Mouse (Mus musculus) cerebellum, adult 9-11 months (tissue): ENCODE results near the gene Nme2.
"Not testable (repeated sequence)": the region's sequence is repeated elsewhere in the genome, so short reads cannot be mapped to it uniquely, and the experiment has no call there.

Experiments used
- DNase-seq: peaks from one replicate; pipeline ENCODE4 v3.0.0; 2022

Gene Nme2

GRCm38 (mm10) chr11:93965391-93965790 lies 9.3 kb upstream of the Nme2 start:
- DNase-seq: no peak

GRCm38 (mm10) chr11:93963013-93963412 lies 7.0 kb upstream of the Nme2 start:
- DNase-seq: no peak

- no peak for DNase-seq
Observed at GRCm38 (mm10) chr11:93961482-93961881, 5.4 kb upstream of the Nme2 start.

DNA sequence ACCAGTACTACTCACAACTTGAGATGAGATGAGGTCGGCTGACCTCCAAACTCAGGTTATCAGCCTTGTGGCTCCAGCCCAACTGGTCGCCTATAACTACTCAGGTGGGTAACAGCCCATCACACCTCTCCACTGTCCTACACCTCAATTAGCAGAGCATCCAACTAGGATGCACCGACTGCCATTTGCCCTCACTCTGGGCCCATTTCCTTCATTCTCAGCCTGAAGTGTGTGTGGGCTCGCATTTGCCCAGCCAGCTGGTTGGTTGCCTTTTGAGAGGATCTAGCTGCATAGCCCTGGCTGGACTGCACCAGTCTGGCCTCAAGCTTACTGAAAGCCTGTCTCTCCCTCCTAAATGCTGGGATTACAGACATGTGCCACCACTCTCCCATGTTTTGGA lies 1.7 kb upstream of the Nme2 start:
- DNase-seq: no peak

DNA sequence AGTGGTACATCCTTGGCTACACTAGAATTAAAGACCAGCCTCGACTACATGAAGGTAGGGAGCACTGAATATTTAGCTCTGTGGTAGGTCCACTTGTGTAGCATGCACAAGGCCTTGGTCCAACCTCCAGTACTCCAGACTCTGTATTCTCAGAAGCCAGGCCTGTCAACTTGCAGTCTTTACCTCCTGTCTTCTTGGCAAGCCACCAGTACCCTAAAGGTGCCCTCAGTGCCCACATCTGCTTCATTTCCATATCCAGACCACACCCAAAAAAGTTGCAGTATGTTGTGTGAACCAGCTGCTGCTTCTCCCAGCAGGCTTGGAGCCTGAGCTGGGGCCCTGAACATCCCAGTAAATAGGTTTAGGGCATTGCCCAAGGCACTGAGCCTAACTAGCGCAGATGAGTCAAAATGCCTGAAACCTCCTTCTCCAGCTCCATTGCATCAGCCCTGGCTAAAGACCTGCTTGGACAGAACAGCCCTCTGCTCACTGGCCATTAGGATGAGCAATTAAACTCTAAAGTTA lies 1.0 kb upstream of the Nme2 start:
- no peak for DNase-seq

GRCm38 (mm10) chr11:93955256-93956150 lies 556 bp downstream of the Nme2 start:
- DNase-seq: peak; percentile 84

DNA sequence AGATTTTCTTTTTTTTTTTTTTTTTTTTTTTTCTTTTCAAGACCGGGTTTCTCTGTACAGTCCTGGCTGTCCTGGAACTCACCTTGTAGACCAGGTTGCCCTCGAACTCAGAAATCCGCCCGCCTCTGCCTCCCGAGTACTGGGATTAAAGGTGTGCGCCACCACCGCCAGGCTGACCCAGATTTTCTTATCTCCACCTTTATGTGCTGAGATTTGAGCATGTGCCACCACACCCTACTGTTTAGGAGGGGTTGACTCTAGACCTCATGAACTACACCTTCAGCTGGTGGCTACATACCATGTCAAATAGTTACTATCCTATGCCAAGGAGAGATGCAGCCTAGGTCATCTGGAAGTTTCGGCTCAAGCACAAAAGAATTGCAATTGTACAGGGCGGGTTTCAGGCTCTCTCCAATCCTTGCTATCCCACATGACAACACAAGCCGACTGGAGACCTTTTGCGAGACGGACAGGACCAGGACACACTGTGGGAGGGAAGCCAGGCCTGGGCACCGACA lies 1.3 kb downstream of the Nme2 start:
- DNase-seq: peak; percentile 74

DNA sequence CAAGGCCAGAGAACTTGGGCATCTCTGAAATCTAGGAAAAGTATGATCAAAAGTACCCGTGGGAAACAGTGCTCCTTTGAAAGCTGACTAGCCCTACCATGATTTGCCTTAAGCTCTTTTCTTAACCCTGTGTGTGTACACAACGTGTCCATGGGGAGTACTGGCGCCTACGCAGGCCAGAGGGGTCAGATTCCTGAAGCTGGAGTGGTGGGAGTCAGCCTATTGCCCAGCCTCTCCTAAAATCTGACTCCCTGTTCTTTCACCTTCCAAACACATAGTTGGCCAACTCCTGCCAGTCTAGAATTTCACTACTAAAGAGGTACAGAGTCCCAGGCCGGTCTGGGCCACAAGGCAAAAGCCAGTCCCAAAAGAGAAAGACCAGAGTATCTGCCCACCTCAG lies 3.7 kb downstream of the Nme2 start:
- no peak for DNase-seq

DNA sequence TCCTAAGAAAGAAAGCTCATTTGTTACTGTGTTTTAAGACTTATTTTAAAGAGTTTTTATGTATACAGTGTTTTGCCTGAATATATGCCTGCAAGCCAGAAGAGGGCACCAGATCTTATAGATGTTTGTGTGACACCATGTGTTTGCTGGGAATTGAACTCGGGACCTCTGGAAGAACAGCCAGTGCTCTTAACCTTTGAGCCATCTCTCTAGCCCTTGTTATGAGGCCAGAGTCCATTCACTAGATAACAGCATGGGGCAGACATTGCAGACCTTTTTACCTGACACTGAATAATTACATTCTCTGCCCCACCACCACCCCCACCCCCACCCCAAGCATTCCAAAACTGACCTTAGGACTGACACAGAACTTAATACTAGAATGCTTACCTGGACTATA lies 6.0 kb downstream of the Nme2 start:
- DNase-seq: no peak

- no peak for DNase-seq
Observed at GRCm38 (mm10) chr11:93948887-93949567, 7.0 kb downstream of the Nme2 start.

DNA sequence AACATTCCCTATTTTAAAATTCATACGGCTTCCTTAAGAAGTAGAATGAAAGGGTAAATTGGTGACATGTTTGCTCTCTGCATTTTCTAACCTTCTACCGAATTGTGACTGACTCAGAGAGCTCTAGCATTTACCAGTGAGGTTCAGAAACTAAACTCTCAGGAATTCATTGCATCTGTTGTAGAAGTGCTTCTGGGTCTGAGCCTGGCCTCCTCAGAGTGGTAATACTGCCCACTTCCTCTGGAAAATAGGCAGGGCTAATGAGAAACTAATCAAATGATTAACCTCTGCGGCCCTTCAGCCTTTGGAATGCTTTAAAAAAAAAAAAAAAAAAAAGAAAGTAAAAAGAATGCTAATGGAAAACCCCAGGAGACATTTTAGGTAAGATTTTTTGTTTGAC lies 11.1 kb downstream of the Nme2 start:
- no peak for DNase-seq

DNA sequence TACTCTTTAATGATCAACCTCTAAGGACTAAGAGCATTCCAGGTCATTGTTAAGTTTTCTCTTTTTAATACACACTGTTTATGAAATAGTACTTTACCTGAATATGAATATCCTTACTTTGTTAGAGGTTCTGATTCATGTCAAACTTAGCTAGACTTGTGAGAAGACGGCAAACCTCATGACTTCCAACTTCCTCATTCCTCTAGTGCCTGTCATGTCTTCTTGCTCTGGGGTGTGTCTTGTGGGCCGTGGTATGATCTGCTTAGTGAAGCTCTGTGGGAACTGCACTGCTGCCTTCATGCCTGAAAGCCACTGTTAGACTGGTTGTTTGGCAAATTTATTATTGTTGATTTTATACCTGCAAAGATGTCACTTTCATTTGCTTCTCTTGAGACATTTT lies 15.2 kb downstream of the Nme2 start:
- DNase-seq: no peak

DNA sequence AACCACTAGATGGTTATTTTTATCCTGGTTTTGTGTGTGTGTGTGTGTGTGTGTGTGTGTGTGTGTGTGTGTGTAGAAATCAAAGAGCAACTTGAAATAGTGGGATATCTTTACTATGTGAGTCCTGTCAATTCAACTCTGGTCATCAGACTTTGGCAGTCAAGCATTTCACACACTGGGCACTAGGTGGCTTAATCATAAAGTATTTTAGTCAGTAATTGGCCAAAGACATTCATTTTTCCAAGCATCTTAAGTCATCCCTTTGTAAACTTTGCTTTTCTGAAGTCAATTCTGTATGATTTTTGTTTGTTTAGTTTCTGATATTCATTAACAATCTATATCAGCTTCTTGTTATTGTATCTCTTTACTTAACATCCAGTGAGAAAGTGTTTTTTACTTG lies 27.0 kb downstream of the Nme2 start:
- DNase-seq: no peak

GRCm38 (mm10) chr11:93915019-93915418 lies 41.0 kb downstream of the Nme2 start:
- not testable (repeated sequence) for DNase-seq

DNA sequence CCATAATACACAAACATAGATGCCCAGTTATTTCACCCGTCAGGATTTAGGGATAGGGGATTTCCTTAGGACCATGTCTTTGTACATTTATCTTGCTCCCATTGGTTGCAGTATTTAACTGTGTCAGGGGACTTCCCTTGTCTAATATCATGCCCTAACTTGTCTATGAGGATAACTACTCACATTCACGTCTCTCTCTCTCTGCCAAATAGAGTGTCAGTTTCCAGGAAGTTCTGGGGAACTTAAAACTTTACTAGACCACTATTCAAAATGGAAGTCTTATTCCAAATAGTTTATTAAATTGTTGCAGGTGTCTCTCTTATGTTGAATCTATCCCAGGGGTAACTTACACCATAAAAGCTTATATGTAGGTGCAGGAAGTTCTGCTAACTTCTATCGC lies 44.5 kb downstream of the Nme2 start:
- no peak for DNase-seq

- DNase-seq: no peak
Observed at GRCm38 (mm10) chr11:93908829-93909228, 47.2 kb downstream of the Nme2 start.

GRCm38 (mm10) chr11:93907839-93908238 lies 48.2 kb downstream of the Nme2 start:
- DNase-seq: no peak

DNA sequence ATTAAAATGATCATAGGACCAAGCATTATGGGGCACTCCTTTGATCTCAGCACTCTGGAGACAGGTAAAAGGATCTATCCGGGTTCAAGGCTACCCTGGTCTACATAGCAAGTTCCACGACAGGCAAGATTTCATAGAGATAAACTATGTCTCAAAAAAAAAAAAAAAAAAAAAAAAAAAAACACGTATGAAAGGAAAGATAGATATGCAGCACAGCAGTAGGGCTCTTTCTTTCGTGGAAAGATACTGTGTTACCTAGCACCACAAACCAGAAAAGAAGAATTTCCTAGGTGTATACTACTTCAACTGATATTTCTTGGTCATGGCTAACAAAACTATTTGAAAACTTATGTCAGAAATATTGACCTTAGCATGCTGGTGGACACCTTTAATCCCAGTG lies 49.2 kb downstream of the Nme2 start:
- DNase-seq: no peak
